Mouse (Mus musculus): ENCODE results near the gene Sec23ip. TPM values are rescaled to one million over a fixed set of nuclear protein-coding genes. Genes with fewer than 3 reads are reported as not detected.

Gene Sec23ip
- polyA plus RNA-seq, 1 experiment from 2014 or later = 34.1 TPM

- Histone ChIP-seq H3K36me3 (peaks cover 89% of the 10 kb centered on the region), H3K4me1 (no peaks in the 10 kb centered on the region), H3K4me2 (no peak overlapping the region), H3K4me3 (no peak overlapping the region), H3K9ac (no peak overlapping the region), H3K27me3 (no peaks in the 10 kb centered on the region), H3K9me3 (no peaks in the 10 kb centered on the region), H3K27ac (no peak overlapping the region)
- WGBS = 94% methylated on average over 3 of the region's 3 CpGs
- ATAC-seq (ENCODE audit: insufficient number of reproducible peaks, insufficient read depth, low FRiP score, low TSS enrichment, low read depth) = no peak
These were observed 37.1 kb downstream of the Sec23ip start for GRCm38 (mm10) chr7:128781846-128782245.

- no peak overlapping the region for H3K4me2 ChIP-seq
- no peak for ATAC-seq (ENCODE audit: insufficient number of reproducible peaks, insufficient read depth, low FRiP score, low TSS enrichment, low read depth)
- 74% methylated on average over 4 of the region's 4 CpGs for WGBS
- H3K36me3 ChIP-seq = peaks cover 21% of the 10 kb centered on the region
- H3K9me3 ChIP-seq = no peaks in the 10 kb centered on the region
- no peak overlapping the region for H3K4me3 ChIP-seq
- no peak overlapping the region for H3K9ac ChIP-seq
- no peak overlapping the region for H3K27ac ChIP-seq
- no peaks in the 10 kb centered on the region for H3K4me1 ChIP-seq
- no peaks in the 10 kb centered on the region for H3K27me3 ChIP-seq
These were observed 45.3 kb downstream of the Sec23ip start for GRCm38 (mm10) chr7:128790045-128790444.

GRCm38 (mm10) chr7:128793464-128793863 lies 48.7 kb downstream of the Sec23ip start:
- no peak for ATAC-seq (ENCODE audit: insufficient number of reproducible peaks, insufficient read depth, low FRiP score, low TSS enrichment, low read depth)
- H3K4me3 ChIP-seq = no peak overlapping the region
- no peaks in the 10 kb centered on the region for H3K36me3 ChIP-seq
- 66% methylated on average over 4 of the region's 4 CpGs for WGBS
- H3K9ac ChIP-seq = no peak overlapping the region
- H3K27ac ChIP-seq = no peak overlapping the region
- H3K27me3 ChIP-seq = no peaks in the 10 kb centered on the region
- H3K4me1 ChIP-seq = no peaks in the 10 kb centered on the region
- H3K4me2 ChIP-seq = no peak overlapping the region
- no peaks in the 10 kb centered on the region for H3K9me3 ChIP-seq

GRCm38 (mm10) chr7:128824986-128825563 lies 80.3 kb downstream of the Sec23ip start:
- ATAC-seq (ENCODE audit: insufficient number of reproducible peaks, insufficient read depth, low FRiP score, low TSS enrichment, low read depth) = no peak
- 81% methylated on average over 5 of the region's 5 CpGs for WGBS
- no peak overlapping the region for H3K27ac ChIP-seq

GRCm38 (mm10) chr7:128832455-128833081 lies 87.8 kb downstream of the Sec23ip start:
- Histone ChIP-seq H3K27me3 (no peaks in the 10 kb centered on the region), H3K4me3 (no peak overlapping the region), H3K9me3 (no peaks in the 10 kb centered on the region), H3K4me2 (no peak overlapping the region), H3K9ac (no peak overlapping the region), H3K27ac (no peak overlapping the region), H3K36me3 (no peaks in the 10 kb centered on the region), H3K4me1 (no peaks in the 10 kb centered on the region)
- ATAC-seq (ENCODE audit: insufficient number of reproducible peaks, insufficient read depth, low FRiP score, low TSS enrichment, low read depth) = no peak
- 67% methylated on average over 12 of the region's 12 CpGs for WGBS

More at GRCm38 (mm10) chr7:128824986-128825563, 80.3 kb downstream of the Sec23ip start:
- H3K4me3 ChIP-seq = no peak overlapping the region
- no peaks in the 10 kb centered on the region for H3K9me3 ChIP-seq
- no peak overlapping the region for H3K4me2 ChIP-seq
- no peak overlapping the region for H3K9ac ChIP-seq
- H3K27me3 ChIP-seq = no peaks in the 10 kb centered on the region
- no peaks in the 10 kb centered on the region for H3K36me3 ChIP-seq
- no peaks in the 10 kb centered on the region for H3K4me1 ChIP-seq

- H3K4me1 ChIP-seq = no peaks in the 10 kb centered on the region
- no peak overlapping the region for H3K27ac ChIP-seq
- H3K27me3 ChIP-seq = no peaks in the 10 kb centered on the region
- no peak overlapping the region for H3K9ac ChIP-seq
- H3K9me3 ChIP-seq = no peaks in the 10 kb centered on the region
- no peak overlapping the region for H3K4me3 ChIP-seq
- no peak for ATAC-seq (ENCODE audit: insufficient number of reproducible peaks, insufficient read depth, low FRiP score, low TSS enrichment, low read depth)
- 84% methylated on average over 4 of the region's 4 CpGs for WGBS
- H3K36me3 ChIP-seq = no peaks in the 10 kb centered on the region
- no peak overlapping the region for H3K4me2 ChIP-seq
These were observed 88.5 kb downstream of the Sec23ip start for GRCm38 (mm10) chr7:128833196-128833595.

Small RNAs within 50 kb of the gene (microRNA-seq; reads per million reads assigned to microRNA genes)
- not detected for gene Gm25778

Other genes starting within 250 kb of the Sec23ip start
- gene Bag3, start 221.3 kb upstream of the Sec23ip start, polyA plus RNA-seq (2015; fragmentation: Nextera tagmentation; extraction: Ambion mirVana) = 13.5 and 14.4 TPM in 2 replicates
- gene Inpp5f, start 133.6 kb upstream of the Sec23ip start, polyA plus RNA-seq (2015; fragmentation: Nextera tagmentation; extraction: Ambion mirVana) = 25.3 TPM in 2 replicates
- gene Mcmbp, start 4.4 kb upstream of the Sec23ip start, polyA plus RNA-seq (2015; fragmentation: Nextera tagmentation; extraction: Ambion mirVana) = 68.8 and 70.8 TPM in 2 replicates

Measured in embryonic facial prominence, embryonic 13.5 days (tissue).